Mouse (Mus musculus) ZHBTc4 (cell line): Measurements from ENCODE around the gene Ncln.
A peak's percentile ranks its signal among the peaks of the same experiment; 100 is the strongest.

Source experiments
- DNase-seq: peaks from one replicate; pipeline ENCODE4 v3.0.0-alpha.2; 2011; ENCODE audit warnings: low read depth, low spot score

The Ncln gene

DNA sequence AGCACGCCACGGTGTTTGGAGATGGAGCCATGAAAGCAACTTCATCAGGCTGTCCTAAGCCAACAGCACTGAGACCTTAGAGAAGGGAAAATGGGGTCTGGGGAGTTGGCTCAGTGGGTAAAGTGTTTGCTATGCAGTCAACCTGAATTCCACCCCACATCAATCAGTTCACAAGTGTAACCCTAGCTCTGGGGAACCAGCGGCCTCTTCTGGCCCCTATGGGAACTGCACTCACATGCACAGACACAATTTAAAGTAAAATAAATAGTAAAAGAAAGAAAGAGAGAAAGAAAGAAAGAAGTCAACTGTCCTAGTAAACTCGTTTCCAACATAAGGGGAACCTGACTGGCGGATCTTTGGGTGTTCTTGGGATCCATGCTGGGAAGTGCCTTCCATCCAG lies 17.6 kb upstream of the Ncln start:
- DNase-seq = peak; percentile 45

DNA sequence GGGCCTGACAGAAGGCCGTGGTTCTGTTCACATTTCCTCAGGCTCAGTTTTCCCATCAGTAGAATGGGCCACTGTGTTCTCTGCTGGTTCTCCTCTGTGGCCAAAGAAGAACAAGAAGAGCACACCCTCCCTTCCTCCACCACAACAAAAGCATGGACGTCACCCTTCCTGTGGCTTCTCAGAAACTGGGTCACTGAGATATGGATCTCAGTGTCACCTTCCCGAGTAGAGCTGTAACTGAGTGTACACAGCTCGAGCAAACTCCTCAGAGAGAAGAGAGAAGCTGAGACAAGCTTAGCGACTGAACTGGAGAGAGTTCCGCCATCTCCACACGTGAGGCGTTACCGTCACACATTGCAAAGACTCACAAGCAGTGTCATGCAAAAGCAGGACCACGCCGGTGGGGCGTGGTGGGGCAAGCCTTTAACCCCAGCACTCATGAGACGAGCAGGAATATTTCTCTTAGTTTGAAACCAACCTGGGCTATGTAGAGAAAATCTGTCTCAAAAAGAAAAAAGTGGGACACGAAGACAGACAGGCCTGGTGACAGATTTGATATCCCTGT lies 14.1 kb upstream of the Ncln start:
- peak; percentile 79 for DNase-seq

DNA sequence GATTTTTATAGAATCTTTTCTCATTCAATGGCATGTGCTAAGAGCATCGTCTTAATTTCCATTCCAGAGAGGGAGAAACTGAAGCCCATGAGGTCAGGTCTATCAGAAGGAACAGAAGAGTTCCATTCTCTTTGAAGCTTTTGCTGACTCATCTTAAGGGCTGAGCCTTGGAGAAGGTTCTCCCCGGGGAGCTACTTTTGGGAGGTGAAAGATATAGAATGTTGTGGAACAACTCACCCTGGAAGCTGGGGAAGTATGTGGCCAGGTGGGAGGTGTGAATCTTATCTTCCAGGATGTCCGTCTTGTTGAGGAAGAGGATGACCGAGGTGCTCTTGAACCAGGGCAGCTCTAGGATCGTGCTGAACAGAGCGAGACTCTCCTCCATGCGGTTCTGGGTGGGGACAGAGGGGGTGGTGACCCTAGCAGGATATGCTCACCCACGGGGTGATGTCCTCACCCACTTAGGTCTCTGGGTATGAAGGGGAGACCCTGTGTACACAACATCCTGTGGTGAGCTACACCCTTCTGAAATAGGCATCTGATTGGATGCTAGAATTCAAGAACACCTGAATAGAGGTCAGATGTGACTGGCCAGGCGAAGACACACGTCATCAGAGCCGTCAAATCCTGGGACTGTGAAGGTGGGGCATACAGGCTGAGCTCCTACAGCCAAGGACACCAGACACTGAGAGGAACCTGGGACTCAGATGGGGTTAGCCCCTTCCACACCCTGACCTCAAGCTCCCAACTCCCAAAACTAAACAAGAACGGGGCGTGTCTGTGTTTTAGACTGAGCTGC lies 11.7 kb upstream of the Ncln start:
- peak; percentile 87 for DNase-seq

DNA sequence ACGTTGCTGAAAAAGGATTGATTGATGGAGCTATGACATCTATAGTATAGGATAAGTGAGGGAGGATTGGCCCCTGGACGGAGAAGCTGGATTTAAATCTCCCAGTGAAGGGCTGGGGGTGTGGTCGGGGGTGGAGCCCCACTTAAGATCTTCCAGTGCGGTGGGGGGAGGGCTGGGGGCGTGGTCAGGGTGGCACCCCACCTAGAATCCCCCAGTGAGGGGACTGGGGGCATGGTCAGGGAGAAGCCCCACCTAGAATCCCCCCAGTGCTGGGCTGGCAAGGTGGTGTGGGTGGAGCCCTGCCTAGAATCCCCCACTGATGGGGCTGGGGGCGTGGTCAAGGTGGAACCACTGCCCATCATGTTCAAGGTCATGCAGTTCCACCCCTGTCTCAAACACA lies 10.9 kb upstream of the Ncln start:
- DNase-seq = peak; percentile 76

DNA sequence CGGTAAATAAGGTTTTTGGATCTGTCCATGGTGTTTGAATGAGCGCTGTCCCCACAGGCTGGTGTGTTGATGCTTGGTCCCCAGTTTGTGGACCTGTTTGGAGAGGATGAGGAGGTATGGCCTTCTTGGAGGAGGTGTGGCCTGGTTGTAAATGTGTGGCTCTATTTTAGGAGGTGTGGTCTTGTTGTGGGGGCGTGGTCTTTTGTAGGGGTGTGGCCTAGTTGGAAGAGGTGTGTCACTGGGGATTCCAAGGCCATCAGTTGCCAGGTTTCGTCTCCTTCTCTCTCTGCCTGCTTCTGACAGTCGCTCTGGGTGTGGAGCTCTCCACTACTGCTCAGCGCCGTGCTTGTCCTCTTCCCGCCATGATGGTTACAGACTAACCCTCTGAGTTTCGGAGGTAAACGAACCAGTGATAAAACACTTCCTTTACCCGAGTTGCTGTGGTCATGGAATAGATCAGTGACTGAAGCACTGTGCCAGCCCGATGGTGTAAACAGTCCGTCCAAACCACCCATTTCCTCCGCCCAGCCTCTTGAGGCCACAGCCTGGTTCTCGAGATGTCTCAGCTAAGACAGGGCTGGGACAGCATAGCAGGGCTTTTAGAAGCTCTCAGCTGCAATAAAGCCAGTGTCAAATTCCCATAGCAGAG lies 8.9 kb upstream of the Ncln start:
- peak; percentile 90 for DNase-seq

DNA sequence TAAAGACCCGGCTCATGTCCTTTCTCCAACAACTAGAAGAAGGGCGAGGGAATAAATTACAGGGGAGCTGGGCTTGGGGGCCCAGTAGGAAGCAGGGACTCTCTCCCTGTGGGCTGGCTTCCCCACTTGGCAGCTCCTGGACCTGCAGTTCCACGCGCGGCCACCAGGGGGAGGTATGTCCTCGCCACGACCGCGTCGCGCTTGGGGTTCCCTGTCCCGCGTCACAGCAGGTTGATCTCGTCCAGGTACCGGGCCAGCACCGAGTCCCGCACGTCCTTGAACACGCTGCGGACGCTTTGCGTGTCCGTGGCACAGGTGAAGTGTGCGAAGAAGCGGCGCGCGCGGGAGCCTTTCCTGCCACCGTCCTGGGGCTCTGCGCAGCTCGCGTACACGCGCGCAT lies 6.5 kb upstream of the Ncln start:
- peak; percentile 85 for DNase-seq

DNA sequence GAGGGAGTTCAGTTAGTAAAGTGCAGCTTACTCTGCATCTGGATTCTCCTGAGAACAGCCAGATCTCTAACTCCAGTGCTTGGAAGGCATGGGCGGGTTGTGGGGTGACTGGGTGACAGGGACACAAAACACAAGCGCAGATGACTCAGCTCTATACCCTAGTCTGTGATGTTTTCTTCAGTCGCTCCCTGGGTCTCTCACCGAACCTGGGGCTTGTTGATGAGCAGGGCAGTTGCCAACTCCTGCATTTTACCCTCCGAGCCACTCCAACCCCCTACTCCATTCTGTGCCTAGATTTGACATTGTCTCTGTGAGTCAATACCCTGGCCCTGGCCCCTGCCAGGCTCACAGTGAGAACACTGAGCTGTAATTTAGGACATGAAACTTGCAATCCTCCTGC lies 5.7 kb upstream of the Ncln start:
- no peak for DNase-seq

DNA sequence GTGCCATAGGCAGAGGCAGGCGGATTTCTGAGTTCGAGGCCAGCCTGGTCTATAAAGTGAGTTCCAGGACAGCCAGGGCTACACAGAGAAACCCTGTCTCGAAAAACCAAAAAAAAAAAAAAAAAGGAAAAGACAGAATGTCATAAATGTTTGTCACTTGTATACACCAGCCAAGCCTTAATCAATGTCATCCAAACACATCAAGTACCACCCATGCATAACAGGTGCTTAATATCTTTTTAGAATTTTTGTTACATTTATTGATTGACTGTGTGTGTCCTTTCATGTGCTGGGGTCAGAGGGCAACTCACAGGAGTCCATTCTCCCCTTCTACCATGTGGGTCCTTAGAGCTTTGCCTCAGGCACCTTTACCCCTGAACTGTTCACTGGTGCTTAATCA lies 3.8 kb upstream of the Ncln start, which contains the start of gene S1pr4:
TSS of gene S1pr4 (minus strand) at position 101 of the 400 bp plus-strand sequence.
- DNase-seq = no peak

DNA sequence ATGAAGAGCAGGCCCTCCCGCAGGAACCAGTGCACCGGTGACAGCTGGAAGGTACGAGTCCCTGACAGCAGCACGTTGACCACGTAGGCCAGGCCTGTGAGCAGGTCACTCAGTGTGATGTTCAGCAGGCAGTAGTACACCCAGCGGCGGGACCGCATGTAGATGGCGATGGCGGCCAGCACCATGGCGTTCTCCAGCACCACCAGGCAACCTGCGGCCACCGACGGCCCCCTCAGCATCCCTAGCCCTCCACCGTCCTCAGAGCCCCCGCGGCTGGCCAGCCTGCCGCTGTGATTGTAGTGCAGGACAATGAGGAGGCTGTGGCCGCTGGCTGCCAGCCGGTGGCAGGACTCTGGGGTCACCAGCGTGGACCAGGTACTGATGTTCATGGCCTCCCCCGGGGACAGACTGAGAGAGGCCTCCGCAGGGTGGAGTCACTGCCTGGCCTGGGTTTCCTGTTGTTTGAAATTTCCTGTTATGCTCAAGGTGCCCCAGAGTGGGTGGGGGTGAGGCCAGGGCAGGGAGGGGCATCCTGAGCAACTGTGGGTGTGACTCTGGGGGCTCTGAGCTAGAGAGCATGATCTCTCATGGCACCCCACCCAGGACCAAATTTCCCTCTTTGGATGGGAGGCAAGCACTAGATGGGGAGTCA lies 3.2 kb upstream of the Ncln start:
- DNase-seq = no peak

DNA sequence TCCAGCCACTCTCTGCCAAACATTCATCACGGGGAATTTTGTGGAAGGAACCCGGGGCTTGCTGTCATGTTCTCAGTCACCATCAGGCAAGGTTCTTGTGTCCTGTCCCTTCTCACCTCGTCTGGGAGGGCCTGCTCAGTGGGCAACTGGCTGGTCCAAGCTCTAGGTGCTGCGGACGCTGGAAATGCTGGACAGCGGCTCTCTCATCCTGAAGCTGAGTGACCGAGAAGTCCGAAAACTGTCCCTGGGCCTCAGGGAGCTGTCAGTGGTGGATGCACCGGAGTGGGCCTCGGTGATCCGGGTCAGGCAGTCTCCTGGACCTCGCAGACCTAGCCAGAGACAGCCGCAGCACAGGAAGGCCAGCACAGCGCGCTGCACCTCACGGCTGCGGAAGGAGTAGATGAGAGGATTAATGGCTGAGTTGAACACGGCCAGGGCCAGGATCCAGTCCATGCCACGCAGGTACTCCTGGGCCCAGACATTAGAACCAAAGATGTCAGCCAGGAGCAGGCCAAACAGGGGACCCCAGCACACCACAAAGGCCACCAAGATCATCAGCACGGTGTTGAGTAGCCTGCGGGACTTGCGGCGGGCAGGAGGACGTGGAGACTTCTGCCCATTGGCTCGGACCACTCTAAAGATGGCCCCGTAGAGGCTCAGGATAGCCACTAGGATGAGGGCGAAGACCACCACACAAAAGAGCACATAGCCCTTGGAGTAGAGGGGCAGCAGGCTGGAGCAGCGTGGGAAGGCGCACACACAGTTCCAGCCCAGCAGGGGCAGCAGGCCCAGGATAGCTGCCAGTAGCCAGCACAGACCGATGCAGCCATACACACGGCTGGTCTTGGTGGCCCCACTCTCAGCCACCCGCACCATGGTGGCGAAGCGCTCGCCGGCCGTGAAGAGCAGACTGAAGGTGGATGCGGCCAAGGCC lies 2.4 kb upstream of the Ncln start:
- DNase-seq = peak; percentile 44

DNA sequence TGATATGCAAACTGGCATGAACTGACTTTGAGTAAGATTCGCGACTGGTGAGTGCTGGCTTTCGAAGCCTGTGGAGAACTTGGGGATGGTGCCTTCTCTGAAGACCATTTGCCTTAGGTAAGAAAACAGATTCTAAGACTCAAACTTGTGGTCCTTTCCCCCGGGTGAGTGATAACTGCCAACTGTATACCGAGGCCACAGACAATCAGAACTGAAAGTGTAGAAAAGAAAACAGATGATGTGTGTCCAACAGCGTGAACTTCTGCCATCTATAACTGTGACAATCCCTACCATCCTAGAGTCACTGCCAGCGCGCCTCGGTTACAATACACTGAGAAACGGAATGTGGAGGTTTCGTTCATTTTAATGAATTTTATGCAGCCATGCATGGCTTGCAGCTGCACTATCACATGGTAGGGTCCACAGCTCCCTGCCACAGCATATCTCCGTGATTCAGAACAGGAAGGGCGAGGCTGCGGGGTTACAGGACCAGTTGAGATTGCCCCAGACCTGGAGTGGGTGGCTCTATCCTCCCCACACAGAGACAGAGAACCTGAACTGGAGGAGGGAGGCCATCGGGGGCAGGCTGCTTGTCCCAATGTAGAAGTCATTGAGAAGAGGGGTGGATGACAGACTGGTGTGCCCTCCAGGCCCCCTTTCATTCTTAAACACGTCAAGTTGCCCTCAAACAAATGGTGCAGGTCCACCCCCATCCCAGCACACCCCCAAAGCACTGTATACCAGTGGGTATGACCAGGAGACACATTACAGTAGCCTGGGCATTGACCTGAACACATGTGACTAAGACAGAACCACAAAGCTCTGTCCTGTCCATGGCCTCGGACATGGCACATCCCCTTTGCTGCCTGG lies 1.4 kb upstream of the Ncln start:
- DNase-seq = no peak

DNA sequence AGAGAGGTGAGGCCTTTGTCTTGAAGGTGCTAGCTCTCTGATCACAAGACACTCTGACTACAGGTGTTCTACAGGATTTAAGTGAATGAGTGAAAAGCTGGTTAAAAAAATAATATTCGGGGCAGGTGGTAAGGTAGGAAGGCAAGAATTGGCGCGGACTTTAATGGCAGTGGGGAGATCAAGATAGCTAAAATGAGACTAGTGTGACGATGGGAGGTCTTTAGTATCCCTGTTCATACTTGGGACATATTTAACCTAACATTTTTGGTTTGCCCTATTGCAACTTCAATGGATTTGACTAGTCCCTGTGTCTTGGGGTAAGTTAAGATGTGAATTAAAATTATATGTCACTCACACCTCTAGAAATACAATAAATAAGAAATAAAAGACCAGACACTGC lies 777 bp upstream of the Ncln start:
- no peak for DNase-seq

DNA sequence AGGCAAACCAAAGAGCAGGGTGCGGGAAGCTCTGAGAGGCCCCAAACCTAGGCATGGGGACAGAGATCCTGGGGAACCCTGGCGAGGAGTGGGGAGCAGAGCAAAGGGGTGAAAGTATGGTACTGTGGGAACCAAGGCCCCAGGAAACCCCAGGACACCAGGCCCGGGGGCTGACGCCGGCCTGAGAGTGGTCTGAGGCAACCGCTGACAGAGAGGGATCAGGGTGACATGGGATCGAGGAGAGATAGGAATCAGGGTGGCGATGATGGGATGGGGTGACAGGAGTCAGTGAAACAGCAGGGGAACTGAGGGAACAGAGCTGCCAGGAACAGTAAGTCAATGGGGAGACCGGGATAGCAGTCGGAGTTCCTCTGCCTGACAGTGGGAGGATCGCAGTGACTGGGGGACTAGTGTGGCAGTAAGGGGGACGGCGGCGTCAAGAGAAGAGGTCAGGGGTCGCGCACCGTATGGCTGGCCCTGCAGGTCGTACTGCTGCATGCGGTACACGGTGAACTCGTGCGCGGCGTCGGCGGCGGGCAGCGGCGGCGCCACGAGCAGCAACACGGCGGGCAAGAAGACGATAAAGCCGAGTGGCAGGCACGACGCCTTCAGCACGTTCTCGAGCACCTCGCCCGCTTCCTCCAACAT lies 452 bp downstream of the Ncln start:
- DNase-seq = no peak

DNA sequence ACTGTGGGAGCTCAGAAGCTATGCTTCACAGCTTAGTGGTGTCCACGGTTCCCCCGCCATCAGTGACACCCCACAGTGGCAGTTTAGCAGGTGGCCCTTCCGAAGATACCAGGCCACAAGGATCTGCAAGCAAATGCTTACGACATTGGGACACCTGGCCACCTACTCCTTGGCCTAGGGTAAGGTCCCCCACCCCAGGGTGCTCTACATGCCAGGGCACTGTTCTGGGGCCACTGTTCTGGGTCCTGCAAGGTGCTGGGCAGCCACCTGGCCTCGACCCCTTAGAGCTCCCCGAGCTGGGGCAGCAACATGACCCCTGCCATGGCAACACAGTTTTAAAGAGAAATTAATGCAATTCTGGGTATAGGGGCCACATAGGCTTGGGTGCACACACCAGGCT lies 1.0 kb downstream of the Ncln start:
- no peak for DNase-seq

DNA sequence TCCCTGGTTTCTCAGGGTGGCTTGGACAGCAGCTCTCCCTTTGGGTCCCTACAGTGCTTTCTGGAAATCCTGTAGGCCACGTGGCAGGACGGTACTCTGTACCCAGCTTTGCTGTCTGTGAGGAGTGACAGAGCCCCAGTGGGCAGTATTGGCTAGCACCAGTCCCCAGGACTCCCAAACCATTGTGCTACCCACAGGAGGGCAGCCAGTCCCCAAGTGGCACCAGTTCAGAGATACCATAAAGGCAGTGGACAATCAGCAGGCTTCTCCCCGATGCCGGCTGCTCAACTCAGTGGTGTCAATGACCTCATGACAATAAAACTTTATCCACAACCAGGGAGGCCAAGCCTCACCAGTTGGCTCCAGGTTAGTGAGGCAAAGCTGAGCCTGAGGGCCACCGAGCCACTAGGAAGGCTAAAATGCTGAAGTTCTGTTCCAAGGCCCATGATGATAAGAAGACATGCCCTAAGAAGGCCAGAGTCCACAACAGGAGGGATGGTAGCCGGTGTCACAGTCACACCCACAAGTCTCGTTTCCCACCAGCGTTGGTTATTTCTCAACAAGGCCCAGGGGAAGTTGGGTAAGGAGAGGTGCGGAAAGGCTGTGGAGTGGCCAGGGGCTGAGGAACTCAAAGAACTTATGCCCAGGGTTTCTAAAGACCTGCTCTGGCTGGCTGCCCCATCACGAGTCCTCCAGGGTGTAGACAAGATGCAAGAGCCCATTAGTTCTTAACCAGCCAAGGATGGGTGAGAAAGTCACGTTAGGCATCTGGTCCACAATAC lies 1.7 kb downstream of the Ncln start:
- DNase-seq = no peak

DNA sequence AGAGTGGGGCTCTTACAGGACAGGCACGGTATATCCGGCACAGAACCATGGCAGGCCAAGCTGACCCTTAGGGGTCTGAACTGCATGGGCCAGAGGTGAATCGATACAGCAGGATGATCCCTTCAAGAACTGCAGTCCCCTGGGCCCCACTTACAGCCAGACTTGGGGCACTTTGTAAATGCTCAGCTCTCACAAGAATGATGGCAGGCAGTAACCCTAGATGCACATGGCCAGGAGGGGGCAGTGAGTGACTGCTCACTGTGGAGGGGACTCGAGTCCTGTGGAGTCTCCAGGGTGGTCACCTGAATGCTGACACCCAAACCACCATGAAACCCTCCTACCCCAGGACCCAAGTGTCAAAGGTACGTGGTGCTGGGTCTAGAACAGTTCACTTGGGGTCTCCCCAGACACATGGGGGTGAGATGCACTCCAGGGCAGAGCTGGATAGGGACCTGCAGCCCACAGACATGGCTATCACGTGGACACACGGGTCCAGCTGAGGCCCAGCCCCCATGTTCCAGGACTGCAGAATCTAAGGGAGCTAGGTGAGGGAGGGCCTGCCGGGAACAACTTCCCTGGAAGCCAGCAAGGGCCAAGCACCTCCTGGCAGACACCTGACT lies 2.5 kb downstream of the Ncln start:
- DNase-seq = no peak

DNA sequence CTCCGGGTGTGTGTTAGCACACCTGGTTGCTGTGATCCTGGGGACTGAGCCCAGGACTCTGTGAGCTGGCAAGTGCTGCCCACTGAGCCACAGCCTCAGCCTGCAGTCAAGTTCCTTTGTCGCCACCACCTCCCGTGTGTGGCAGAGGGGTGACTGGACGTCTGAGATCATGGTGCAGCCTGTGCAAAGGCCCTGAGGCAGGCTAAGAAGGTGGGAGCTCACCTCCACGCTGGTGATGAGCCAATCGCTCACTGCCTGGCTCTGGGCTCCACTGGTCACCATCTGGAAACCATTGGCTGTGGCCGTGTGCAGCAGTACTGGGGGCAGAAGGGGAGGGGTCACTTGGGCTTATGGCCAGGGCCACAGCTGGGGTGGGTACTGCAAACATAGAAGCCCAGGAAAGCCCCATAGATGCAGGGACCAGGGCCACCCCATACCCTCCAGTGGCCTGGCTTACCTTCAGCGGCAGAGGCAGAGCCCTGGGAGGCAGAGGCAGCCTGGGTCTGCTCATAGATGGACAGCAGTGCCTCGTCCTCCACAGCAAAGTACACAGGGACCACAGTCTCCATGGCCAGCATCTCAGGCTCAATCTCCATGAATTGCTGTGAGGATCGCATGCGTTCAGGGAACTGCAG lies 3.5 kb downstream of the Ncln start:
- no peak for DNase-seq

DNA sequence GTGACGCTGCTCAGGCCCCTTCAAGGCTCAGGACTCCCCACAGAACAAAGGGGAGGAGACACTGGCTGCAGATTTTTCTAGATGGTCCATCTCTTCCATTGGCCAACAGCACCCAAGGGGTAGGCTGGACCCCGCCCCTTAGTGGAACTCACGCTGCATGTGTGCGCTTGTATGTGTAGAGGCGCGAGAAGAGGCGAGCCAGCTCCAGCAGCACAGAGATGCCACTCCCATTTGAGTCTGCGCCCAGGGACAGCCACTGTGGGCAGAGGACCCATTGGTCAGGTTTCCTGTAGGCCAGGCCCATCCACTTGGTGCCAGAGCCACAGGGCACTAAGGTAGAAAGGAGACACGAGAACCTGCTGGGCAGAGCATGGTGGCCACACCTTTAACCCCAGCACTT lies 5.2 kb downstream of the Ncln start:
- no peak for DNase-seq
